Comparison of ENCODE assay signal across 8 mouse cellular contexts in genomic region chr19:4283653-4284052, GRCm38 (mm10). TPM values are rescaled to one million over a fixed set of nuclear protein-coding genes. Genes with fewer than 3 reads are reported as not detected.
DNase-seq lines count a peak whose midpoint lies in the region; ATAC-seq and TF ChIP-seq lines count a peak whose summit lies in the region.

No protein-coding gene starts in this region.

- 49% methylated on average over 7 of the region's 7 CpGs for WGBS in heart, embryonic 13.5 days
- WGBS in hindbrain, embryonic 11.5 days, result 49% methylated on average over 7 of the region's 7 CpGs
- 54% methylated on average over 7 of the region's 7 CpGs for WGBS in midbrain, embryonic 12.5 days

- H3K36me3 ChIP-seq in heart, embryonic 13.5 days, result peaks cover 38% of the 10 kb centered on the region
- peaks cover 23% of the 10 kb centered on the region for H3K36me3 ChIP-seq in ES-E14 (ENCODE audit: control insufficient read depth, insufficient read depth, low read length, poor library complexity, severe bottlenecking)
- H3K36me3 ChIP-seq in hindbrain, embryonic 11.5 days (ENCODE audit: control insufficient read depth, insufficient read depth, low read length), result peaks cover 5% of the 10 kb centered on the region
- peaks cover 49% of the 10 kb centered on the region for H3K36me3 ChIP-seq in midbrain, embryonic 12.5 days

- H3K27ac ChIP-seq in heart, embryonic 13.5 days (replicated peaks), result no peak overlapping the region
- no peak overlapping the region for H3K27ac ChIP-seq in ES-E14 (ENCODE audit: insufficient read depth, low read depth, low read length, poor library complexity, severe bottlenecking)
- no peak overlapping the region for H3K27ac ChIP-seq in hindbrain, embryonic 11.5 days (ENCODE audit: low read depth, low read length)
- 0 out of 2 replicates have a peak overlapping the region, but pooled peaks have one; percentile 20 for H3K27ac ChIP-seq in midbrain, embryonic 12.5 days (replicated peaks)

- no peak for DNase-seq in heart, postnatal 10 days
- DNase-seq in ES-E14 (ENCODE audit: low read depth, low spot score), result no peak
- no peak for DNase-seq in hindbrain, embryonic 11.5 days (ENCODE audit: low spot score)
- no peak for DNase-seq in layer of hippocampus, adult 8-10 months (ENCODE audit: low spot score in 2 of 2)
- DNase-seq in gastrocnemius, adult 18-20 months (ENCODE audit: low spot score), result no peak
- no peak for DNase-seq in cerebellum, postnatal 36 days

- H3K27me3 ChIP-seq in heart, embryonic 13.5 days (replicated peaks), result peaks cover 16% of the 10 kb centered on the region
- H3K27me3 ChIP-seq in hindbrain, embryonic 11.5 days (ENCODE audit: control insufficient read depth, insufficient read depth, low read length), result no peaks in the 10 kb centered on the region
- H3K27me3 ChIP-seq in midbrain, embryonic 12.5 days, result peaks cover 18% of the 10 kb centered on the region; the same call in 1 of the 2 replicates

- H3K4me3 ChIP-seq in heart, embryonic 13.5 days, result peak overlapping the region; percentile 54
- peak overlapping the region; percentile 12 to 78; a peak in 1 of 4 replicates for H3K4me3 ChIP-seq in ES-E14 (ENCODE audit: insufficient read depth in 1 of 2, low read depth in 1 of 2, low read length in 2 of 2, poor library complexity in 1 of 2, severe bottlenecking in 1 of 2)
- H3K4me3 ChIP-seq in hindbrain, embryonic 11.5 days (ENCODE audit: low read depth, low read length), result peak overlapping the region; percentile 53
- peak overlapping the region; percentile 70 for H3K4me3 ChIP-seq in midbrain, embryonic 12.5 days

- H3K4me1 ChIP-seq in heart, embryonic 13.5 days, result peaks cover 13% of the 10 kb centered on the region; the same call in 1 of the 2 replicates
- peaks cover 3 to 4% of the 10 kb centered on the region in 2 experiments; a peak in 1 of 4 replicates for H3K4me1 ChIP-seq in ES-E14 (ENCODE audit: control insufficient read depth in 2 of 2, insufficient read depth in 2 of 2, low read length in 2 of 2, poor library complexity in 1 of 2)
- 0 out of 2 replicates have a peak, but pooled peaks cover 3% of the 10 kb centered on the region for H3K4me1 ChIP-seq in hindbrain, embryonic 11.5 days (replicated peaks; ENCODE audit: control insufficient read depth, insufficient read depth, low read length)
- H3K4me1 ChIP-seq in midbrain, embryonic 12.5 days, result peaks cover 15% of the 10 kb centered on the region

- no peak for ATAC-seq in heart, embryonic 13.5 days (ENCODE audit: extremely low read depth, insufficient number of reproducible peaks, low FRiP score, low TSS enrichment)
- no peak for ATAC-seq in hindbrain, embryonic 11.5 days (ENCODE audit: low FRiP score)
- ATAC-seq in midbrain, embryonic 12.5 days (ENCODE audit: low FRiP score, low read depth), result no peak

- peak overlapping the region; percentile 74 for H3K9ac ChIP-seq in heart, embryonic 13.5 days
- H3K9ac ChIP-seq in ES-E14 (ENCODE audit: insufficient read depth, low read depth, low read length, poor library complexity, severe bottlenecking), result no peak overlapping the region; the same call in 1 of the 2 replicates
- no peak overlapping the region for H3K9ac ChIP-seq in hindbrain, embryonic 11.5 days (ENCODE audit: low read depth, low read length)
- H3K9ac ChIP-seq in midbrain, embryonic 12.5 days (replicated peaks), result peak overlapping the region; percentile 71; the same call in 1 of the 2 replicates

- H3K9me3 ChIP-seq in heart, embryonic 13.5 days, result no peaks in the 10 kb centered on the region
- H3K9me3 ChIP-seq in ES-E14 (ENCODE audit: control insufficient read depth, insufficient read depth, low read depth, low read length), result no peaks in the 10 kb centered on the region
- no peaks in the 10 kb centered on the region for H3K9me3 ChIP-seq in hindbrain, embryonic 11.5 days (ENCODE audit: control insufficient read depth, low read length)
- no peaks in the 10 kb centered on the region for H3K9me3 ChIP-seq in midbrain, embryonic 12.5 days

- H3K4me2 ChIP-seq in heart, embryonic 13.5 days, result peak overlapping the region; percentile 71
- H3K4me2 ChIP-seq in hindbrain, embryonic 11.5 days (replicated peaks; ENCODE audit: low read depth, low read length), result no peak overlapping the region
- H3K4me2 ChIP-seq in midbrain, embryonic 12.5 days (replicated peaks), result peak overlapping the region; percentile 78

- intact Hi-C loops in heart, postnatal 10 days (cut with DNase I), result loop anchor here (2.0 kb wide), 1 partner anchor 23 kb away; the partner anchor contains the start of gene Grk2

- in situ Hi-C loops in ES-E14 (cut with MboI; ENCODE audit: low sequenced_read_pairs in 2 of 2, unreplicated experiment in 2 of 2), result no loop called here

TF ChIP-seq in ES-E14, 5 proteins besides CTCF, POLR2A, EP300 and RAD21:
- TF ChIP-seq CHD2 (IDR thresholded peaks at IDR 0.05; ENCODE audit: low read depth, low read length), result no peak
- TF ChIP-seq ZC3H11A (IDR thresholded peaks at IDR 0.05; ENCODE audit: borderline replicate concordance, low read depth, low read length), result no peak
- no peak for TF ChIP-seq MAFK (IDR thresholded peaks at IDR 0.05; ENCODE audit: insufficient read depth, low read depth, low read length)
- TF ChIP-seq ZNF384 (IDR thresholded peaks at IDR 0.05; ENCODE audit: low read depth, low read length), result no peak
- TF ChIP-seq HCFC1 (IDR thresholded peaks at IDR 0.05; ENCODE audit: borderline replicate concordance, insufficient read depth, low read length), result no peak

RNA-seq across cellular contexts. Expression of gene Ankrd13d, which starts 0.7 kb away (rescaled TPM):
- 1.0 and 1.6 TPM in 2 replicates for polyA plus RNA-seq in heart, embryonic 13.5 days (2015; fragmentation: Nextera tagmentation; extraction: Ambion mirVana)
- total RNA-seq in heart, postnatal 10 days (2021), result 1 to 10 TPM in 1 of 2 experiments, under 1 TPM in 1; 0.98 to 1.5 TPM
- total RNA-seq in ES-E14 (2012; rRNA removed), result 5.5 and 8.8 TPM in 2 replicates
- 8.6 and 11.0 TPM in 2 replicates for polyA plus RNA-seq in hindbrain, embryonic 11.5 days (2014; fragmentation: Nextera tagmentation; extraction: Ambion mirVana)
- polyA plus RNA-seq in midbrain, embryonic 12.5 days (2016; fragmentation: Nextera tagmentation; extraction: Ambion mirVana), result 17.6 and 18.9 TPM in 2 replicates
- total RNA-seq in layer of hippocampus, adult 8-10 months (2022), result 10 to 100 TPM; 60.3 to 77.2 (median 67.3) TPM
- total RNA-seq in gastrocnemius, adult 18-20 months (2021), result under 1 TPM; 0.16 to 0.81 TPM

RNA-seq across cellular contexts. Expression of gene Ssh3, which starts 14.7 kb away (rescaled TPM):
- polyA plus RNA-seq in heart, embryonic 13.5 days (2015; fragmentation: Nextera tagmentation; extraction: Ambion mirVana), result 5.0 and 6.7 TPM in 2 replicates
- total RNA-seq in heart, postnatal 10 days (2021), result 10 to 100 TPM in 1 of 2 experiments, 1 to 10 TPM in 1; 10.0 to 12.0 TPM
- total RNA-seq in ES-E14 (2012; rRNA removed), result 7.3 and 15.1 TPM in 2 replicates
- 2.8 and 3.9 TPM in 2 replicates for polyA plus RNA-seq in hindbrain, embryonic 11.5 days (2014; fragmentation: Nextera tagmentation; extraction: Ambion mirVana)
- 6.0 and 7.5 TPM in 2 replicates for polyA plus RNA-seq in midbrain, embryonic 12.5 days (2016; fragmentation: Nextera tagmentation; extraction: Ambion mirVana)
- 10 to 100 TPM; 64.8 to 79.5 (median 68.0) TPM for total RNA-seq in layer of hippocampus, adult 8-10 months (2022)
- total RNA-seq in gastrocnemius, adult 18-20 months (2021), result 1 to 10 TPM; 2.8 to 3.4 TPM

RNA-seq across cellular contexts. Expression of gene Grk2, which starts 22.4 kb away (rescaled TPM):
- 9.4 and 12.9 TPM in 2 replicates for polyA plus RNA-seq in heart, embryonic 13.5 days (2015; fragmentation: Nextera tagmentation; extraction: Ambion mirVana)
- total RNA-seq in heart, postnatal 10 days (2021), result 10 to 100 TPM; 51.4 to 57.2 TPM
- 56.1 and 76.6 TPM in 2 replicates for total RNA-seq in ES-E14 (2012; rRNA removed)
- polyA plus RNA-seq in hindbrain, embryonic 11.5 days (2014; fragmentation: Nextera tagmentation; extraction: Ambion mirVana), result 12.5 and 13.9 TPM in 2 replicates
- polyA plus RNA-seq in midbrain, embryonic 12.5 days (2016; fragmentation: Nextera tagmentation; extraction: Ambion mirVana), result 18.4 and 19.3 TPM in 2 replicates
- 100 to 1,000 TPM; 174 to 191 (median 186) TPM for total RNA-seq in layer of hippocampus, adult 8-10 months (2022)
- 10 to 100 TPM; 50.7 to 60.8 TPM for total RNA-seq in gastrocnemius, adult 18-20 months (2021)

RNA-seq across cellular contexts. Expression of gene Pold4, which starts 52.0 kb away (rescaled TPM):
- 19.9 and 23.5 TPM in 2 replicates for polyA plus RNA-seq in heart, embryonic 13.5 days (2015; fragmentation: Nextera tagmentation; extraction: Ambion mirVana)
- 10 to 100 TPM; 10.7 to 13.5 TPM for total RNA-seq in heart, postnatal 10 days (2021)
- total RNA-seq in ES-E14 (2012; rRNA removed), result 6.2 and 8.7 TPM in 2 replicates
- 11.0 and 17.9 TPM in 2 replicates for polyA plus RNA-seq in hindbrain, embryonic 11.5 days (2014; fragmentation: Nextera tagmentation; extraction: Ambion mirVana)
- polyA plus RNA-seq in midbrain, embryonic 12.5 days (2016; fragmentation: Nextera tagmentation; extraction: Ambion mirVana), result 15.2 and 16.1 TPM in 2 replicates
- total RNA-seq in layer of hippocampus, adult 8-10 months (2022), result 10 to 100 TPM; 13.3 to 25.1 (median 18.5) TPM
- 10 to 100 TPM; 16.3 to 17.8 TPM for total RNA-seq in gastrocnemius, adult 18-20 months (2021)

Comparison
In these comparisons a context has a peak if more than half of its experiments do, and no peak if none do; other contexts are left out.
1. H3K9ac ChIP-seq: peak in heart, embryonic 13.5 days (single experiment) and midbrain, embryonic 12.5 days (single experiment); none in ES-E14 (single experiment) and hindbrain, embryonic 11.5 days (single experiment).
2. Peak in every context shown above with its lines, with median percentiles within 50 percentile points of each other: H3K4me3 ChIP-seq.